Mouse (Mus musculus) c-Kit-negative CD71-positive TER-119-positive erythroid progenitor cells, embryonic 14.5 days (primary cell): ENCODE measurements around the gene Sco1.

Experiments
- DNase-seq: peaks from one replicate; pipeline ENCODE4 v3.0.0-alpha.2; 2013; ENCODE audit warnings: low read depth, low spot score

The Sco1 gene

DNA sequence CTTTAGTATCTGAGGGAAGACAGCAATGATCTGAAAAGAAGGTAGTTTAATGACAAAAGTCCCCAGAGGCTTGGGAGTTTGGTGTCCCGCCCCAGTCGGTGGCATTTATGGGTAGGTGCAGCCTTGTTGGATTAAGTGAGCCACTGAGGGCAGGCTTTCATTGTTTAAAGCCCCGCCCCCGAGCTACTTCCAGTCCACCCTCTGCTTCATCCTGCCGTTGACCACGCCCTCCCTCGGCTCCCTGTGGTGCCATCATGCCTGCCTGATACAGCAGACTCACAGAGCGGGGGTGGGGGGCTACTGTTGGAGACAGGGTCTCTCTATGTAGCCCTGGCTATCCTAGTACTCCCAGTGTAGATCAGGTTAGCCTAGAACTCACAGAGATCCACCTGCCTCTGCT lies 9.5 kb upstream of the Sco1 start:
- no peak for DNase-seq

DNA sequence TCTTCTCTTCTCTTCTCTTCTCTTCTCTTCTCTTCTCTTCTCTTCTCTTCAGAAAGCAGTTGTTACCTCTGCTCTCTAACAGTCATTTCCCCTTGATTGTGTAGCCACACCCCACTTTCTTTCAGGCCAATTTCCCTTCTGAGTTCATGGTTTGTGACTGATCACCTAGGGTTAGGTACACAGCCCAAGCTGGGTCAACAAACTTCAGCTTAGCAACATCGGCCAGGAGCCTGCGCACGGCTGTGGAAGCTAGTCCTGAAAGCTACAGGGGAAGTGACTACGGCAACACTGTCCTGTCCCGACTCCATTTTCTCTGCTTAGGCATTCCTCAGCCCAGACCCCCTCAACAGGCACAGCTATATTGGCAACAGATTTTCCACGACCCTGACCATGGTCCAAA lies 7.5 kb upstream of the Sco1 start:
- no peak for DNase-seq

DNA sequence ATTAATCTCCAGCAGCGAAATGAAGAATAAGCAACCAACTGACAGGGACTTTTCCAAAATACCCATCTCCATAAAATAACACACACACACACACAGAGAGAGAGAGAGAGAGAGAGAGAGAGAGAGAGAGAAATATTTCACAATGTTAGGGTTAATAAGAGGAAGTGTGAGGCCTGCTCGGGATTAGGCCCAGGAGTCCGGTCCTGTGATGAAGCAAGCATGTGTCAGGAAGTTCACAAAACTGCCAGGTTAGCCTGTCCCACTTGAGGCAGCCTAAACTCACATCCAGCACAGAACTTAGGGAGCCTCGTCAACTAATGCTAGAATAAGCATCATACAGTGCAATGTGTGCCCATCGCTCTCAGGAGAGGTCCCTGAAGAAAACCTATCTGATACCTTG lies 5.3 kb upstream of the Sco1 start:
- no peak for DNase-seq

- no peak for DNase-seq
Measured at GRCm38 (mm10) chr11:67048496-67048895, 4.0 kb upstream of the Sco1 start.

- DNase-seq: no peak
Measured at GRCm38 (mm10) chr11:67049256-67049655, 3.2 kb upstream of the Sco1 start.

- DNase-seq: peak; percentile 21
Measured at GRCm38 (mm10) chr11:67051676-67052320, 672 bp upstream of the Sco1 start.

DNA sequence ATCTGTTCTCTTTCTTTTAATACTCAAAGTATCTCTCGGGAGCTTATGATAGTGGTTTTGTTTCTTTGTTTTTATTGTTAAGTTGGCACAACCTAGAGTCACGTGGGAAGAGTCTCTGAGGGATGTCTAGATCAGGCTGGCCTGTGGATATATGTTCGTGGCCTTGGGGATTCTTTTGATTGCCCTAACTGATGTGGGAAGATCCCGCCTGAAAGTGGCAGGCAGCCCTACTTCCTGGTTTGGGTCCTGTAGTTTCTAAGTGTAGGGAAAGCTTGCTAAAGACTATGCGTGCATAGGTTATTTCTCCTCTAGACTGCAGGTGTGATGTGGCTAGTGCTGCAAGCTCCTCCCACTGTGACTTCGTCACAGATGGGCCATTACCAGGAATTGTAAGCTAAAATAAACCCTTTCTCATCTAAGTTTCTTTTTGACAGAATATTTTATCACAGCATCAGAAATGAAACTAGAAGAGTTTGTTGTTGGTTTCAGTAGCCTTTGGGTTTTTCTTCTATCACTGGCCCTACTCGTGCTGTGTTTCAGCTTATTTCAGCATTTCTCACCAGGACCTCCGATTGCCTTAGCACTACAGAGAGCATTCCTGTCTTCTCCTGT lies 2.4 kb downstream of the Sco1 start:
- no peak for DNase-seq

DNA sequence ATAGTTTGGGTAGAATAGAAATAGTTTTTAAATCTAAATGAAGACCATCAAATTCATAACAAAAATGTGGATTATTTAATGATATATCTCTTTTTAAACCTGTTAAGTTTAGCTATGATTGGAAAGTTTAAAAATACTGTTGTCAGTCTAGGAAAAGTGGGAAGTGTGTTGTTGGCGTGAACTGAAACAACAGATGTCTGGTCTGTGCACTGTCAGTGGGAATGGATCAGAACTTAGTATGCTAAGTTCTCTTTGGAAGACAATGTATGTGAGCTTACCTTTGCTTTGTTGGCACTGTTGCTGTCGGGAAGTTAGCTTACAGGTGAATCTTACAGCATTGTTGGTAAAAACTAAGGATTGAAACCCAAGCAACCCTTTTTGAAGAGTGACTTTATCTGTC lies 8.8 kb downstream of the Sco1 start:
- DNase-seq: no peak

- DNase-seq: no peak
Measured at GRCm38 (mm10) chr11:67062726-67063125, 10.3 kb downstream of the Sco1 start.

GRCm38 (mm10) chr11:67067741-67068140 lies 15.3 kb downstream of the Sco1 start:
- DNase-seq: no peak

DNA sequence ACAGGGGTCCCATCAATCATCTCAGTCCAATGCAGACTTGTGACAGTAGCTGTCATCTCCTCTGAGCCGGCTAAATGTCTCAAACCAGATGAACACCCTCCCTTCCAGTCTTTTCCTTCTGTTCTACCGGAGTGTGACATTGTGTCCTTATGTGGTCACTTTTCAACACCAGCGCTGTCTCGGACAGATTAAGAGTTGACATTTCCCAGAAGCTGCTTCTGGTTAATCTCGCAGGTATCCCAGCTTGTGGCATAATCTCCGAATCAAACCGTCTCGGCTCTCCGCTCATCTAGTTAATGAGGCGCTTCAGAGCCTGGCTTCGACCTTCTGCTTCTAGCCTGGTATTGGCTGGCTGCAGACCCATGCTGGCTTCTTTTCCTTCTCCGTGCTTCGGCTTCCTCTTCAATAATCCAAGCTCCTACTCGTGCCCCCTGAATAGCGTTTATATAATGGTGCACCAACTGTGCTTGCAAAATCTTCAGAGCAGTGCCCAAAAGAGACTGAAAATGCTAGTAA lies 20.2 kb downstream of the Sco1 start:
- DNase-seq: no peak

- DNase-seq: no peak
Measured at GRCm38 (mm10) chr11:67075036-67075435, 22.6 kb downstream of the Sco1 start.

DNA sequence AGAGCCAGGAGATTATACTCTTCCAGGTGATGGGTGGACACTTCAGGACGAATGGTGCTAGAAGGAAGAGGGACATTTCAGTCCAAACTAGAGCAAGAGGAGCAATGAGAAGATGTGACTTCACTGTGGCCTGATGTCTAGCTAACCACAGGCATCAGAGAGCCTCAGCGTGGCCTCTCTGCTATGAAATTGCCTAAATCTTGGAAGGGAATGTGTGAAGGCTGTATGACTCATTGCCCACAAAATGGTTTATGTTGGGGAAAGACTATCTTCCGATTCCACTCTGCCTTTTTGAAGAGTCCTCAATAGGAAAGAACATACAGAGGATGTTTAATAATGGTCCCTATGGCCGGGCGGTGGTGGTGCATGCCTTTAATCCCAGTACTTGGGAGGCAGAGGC lies 24.3 kb downstream of the Sco1 start:
- DNase-seq: no peak

DNA sequence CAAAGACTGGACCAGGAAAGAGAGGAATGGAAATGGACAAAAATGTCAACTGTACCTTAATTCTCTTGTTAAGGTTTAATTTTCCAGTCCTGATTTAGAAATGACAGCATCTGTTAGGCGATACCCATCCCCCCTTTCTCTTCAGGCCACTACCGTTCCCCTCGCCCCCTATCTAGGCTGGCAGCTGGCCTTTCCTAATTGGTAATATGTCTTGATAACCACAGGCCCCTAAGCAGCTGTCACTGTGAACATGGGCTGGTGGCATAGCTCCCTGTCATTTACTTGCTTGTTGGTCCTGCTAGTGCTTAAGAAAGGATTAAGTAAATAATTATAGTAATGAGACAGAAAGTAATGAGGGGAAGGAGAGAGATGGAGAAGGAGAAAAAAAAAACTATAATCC lies 25.0 kb downstream of the Sco1 start:
- DNase-seq: no peak

DNA sequence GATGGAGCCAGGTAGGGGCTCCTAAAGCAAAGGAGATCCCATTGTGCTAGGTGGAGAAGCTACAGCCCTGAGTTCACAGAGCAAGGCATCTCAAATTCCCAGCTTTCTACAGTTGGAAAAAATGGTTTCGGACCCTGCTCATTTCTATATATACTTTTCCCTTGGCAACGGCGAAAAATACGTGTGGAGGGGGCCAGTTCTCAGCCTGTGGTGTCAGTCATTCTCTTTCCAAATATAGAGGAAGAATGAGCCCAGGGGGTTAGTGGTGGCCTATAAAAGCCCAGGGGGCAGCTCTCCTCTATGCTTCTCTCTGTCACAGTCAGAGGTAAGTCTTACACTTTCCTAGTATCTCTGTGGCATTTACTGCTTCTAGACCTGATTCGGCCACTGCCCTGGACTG lies 25.5 kb downstream of the Sco1 start, which contains the start of gene Myh3:
Myh3 (plus strand) TSS at position 301 of the 400 bp plus-strand sequence.
- DNase-seq: no peak

DNA sequence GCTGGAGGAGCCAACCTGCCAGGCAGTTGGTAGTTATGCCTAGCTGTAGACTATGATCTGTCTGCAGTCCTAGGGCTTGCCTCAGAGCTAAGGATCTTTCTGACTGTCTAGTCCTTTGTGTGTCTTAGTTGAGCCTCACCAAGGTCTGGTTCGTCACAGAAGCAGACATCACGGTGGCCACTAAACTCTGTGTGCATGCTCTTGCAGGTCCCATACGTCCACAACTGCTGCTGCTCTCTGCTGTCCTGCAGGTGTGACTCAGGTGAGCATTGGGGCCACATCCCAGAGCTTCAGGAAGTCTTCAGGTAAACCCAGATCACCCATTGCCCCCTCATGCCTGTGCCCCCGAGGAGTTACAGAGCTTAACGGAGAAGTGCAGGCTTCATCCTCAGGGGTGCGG lies 26.4 kb downstream of the Sco1 start:
- no peak for DNase-seq

- DNase-seq: no peak
Measured at GRCm38 (mm10) chr11:67079740-67080139, 27.3 kb downstream of the Sco1 start.

DNA sequence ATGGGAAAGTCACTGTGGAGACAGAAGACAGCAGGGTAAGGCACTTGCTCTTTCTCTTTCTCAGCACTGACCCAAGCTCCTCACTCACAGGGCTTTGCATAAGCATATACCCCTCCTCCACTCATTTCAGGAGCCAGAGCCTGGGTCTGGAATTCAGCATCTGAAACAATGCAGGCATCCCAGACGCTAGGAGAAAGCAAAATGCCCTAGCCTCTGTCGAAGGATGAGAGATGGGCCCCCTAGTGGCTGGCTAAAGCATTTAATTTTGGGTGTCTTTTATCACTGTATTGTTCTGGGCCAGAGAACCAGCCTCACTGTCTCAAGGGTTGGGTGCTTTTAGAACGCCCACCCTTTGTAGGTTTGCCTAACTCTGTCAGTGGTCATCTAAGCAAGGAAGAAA lies 27.7 kb downstream of the Sco1 start:
- peak; percentile 11 for DNase-seq

DNA sequence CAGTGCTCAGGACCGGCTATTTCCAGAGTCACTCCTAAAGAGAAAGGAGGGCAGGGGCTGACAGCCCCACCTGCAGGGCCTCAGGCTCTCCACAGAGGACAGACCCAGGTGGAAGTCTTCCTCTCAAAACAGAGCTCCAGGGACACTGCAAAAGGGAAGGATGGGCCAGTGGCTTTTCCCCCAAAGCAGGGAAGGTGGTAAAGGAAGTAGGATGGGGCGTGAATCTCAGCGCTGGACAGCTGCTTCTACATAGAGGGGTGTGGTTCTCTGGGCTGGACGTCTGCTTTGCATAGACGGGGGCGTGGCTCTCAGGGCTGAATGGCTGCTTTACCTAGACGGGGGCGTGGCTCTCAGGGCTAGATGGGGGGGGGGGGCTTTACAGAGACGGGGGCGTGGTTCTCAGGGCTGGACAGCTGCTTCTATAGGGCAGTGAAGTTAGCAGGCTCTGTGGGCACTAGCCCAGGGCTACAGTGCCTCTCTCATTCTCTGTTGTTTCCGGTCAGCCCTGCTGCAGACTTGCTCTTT lies 28.7 kb downstream of the Sco1 start:
- DNase-seq: no peak

DNA sequence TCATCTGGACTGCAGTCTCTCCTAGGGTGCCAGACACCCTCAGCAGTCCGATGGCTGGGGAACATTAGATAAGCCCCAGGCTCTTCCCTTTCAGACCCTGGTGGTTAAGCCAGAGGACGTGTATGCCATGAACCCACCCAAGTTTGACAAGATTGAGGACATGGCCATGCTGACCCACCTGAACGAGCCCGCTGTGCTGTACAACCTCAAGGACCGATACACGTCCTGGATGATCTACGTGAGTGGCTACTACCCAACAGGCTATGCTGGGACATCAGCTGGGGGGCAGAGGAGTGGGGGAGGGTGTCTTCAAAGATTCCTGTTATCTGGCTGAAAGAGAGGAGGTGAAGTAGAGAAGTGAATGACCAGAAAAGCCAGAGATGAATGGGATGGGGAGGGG lies 29.7 kb downstream of the Sco1 start:
- DNase-seq: no peak

DNA sequence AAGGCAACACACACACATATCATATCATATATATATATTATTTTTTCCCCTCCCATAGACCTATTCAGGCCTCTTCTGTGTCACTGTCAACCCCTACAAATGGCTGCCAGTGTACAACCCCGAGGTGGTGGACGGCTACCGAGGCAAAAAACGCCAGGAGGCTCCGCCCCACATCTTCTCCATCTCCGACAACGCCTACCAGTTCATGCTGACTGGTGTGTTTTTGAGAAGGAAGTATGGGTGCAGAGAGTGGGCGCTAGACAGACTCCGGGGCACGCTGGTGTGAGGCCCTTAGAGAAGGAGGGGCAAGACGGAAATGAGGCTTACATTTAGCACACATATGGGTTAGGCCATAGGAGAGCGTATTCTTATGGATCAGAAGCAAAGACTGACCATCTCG lies 30.3 kb downstream of the Sco1 start:
- DNase-seq: no peak

GRCm38 (mm10) chr11:67083239-67083638 lies 30.8 kb downstream of the Sco1 start:
- DNase-seq: no peak

GRCm38 (mm10) chr11:67083712-67084340 lies 31.4 kb downstream of the Sco1 start:
- DNase-seq: no peak
